Mouse (Mus musculus): ENCODE results near the gene Mpv17l.
A peak's percentile ranks its signal among the peaks of the same experiment; 100 is the strongest.
"Not testable (repeated sequence)": the region's sequence is repeated elsewhere in the genome, so short reads cannot be mapped to it uniquely, and the experiment has no call there.

Mpv17l gene

DNA sequence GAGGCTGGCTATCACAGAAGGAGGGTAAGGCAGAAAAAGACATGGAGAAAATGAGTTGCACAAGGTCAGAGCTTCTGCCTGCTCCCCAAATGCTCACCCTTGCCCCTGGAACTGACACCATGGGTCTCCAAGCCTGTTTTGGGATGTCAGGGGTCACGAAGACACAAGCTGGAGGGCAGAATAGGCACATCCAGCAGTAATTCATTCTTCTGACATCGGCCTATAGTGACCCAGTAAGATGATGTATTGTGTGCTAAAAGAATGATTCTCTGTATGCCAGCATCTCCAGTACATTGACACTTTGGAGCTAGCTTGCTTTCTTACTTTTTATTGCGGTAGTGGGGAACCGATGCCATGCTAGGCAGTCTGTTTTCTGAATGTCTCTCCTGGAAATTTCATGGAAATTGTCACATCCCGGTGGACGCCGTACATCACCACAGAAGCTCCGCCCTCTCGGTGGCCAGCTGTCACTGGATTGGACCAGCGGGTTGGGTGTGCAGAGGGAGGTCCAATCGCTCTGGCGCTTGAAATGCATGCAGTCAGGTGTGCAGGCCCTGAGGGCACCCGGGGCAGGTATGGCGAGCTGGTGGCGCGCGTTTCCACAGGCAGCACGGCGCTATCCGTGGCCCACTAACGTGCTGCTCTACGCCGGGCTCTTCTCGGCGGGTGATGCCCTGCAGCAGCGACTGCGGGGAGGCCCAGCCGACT is 37.3 kb downstream of the Mpv17l start:
- peak; percentile 75 for DNase-seq

DNA sequence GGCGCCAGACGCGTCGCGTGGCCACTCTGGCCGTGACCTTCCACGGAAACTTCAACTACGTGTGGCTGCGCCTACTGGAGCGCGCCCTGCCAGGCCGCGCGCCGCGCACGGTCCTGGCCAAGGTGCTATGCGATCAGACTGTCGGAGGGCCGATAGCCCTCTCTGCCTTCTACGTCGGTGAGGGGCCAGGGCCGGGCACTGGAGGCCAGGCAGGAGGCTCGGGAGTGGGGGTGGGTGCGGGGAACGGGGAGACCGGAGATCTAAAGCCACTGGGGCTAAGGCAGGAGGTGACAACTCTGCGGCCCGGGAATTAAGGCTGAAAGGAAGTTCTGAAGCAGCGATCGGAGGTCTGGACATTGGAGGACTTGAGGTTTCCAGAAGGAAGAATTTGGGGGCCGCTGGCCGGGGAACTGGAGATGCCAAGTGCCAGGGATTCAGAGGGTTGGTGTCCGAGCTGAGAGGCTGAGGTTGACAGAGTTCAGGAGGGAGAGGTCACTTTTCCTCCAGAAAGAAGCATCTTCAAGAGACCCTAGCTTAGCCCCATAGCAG is 38.0 kb downstream of the Mpv17l start:
- no peak for DNase-seq

GRCm38 (mm10) chr16:13944178-13944577 is 41.2 kb downstream of the Mpv17l start:
- DNase-seq, result no peak

DNA sequence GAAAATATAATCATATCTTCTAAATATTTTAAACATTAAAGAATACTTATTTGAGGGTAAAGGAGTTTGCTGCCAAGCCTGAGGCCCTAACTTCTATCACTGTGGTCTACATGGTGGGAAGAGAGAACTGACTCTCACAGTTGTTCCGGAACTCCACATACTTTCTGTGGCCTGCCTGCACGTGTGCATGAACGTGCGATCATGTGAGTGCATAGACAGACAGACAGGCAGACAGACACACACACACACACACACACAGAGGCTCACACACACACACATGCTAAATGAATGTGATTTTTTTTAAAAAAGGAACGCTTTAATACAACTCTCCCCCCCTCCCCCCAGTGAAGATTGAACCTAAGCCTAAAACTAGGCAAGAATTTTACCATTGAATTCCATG is 41.8 kb downstream of the Mpv17l start:
- no peak for DNase-seq

GRCm38 (mm10) chr16:13945153-13945552 is 42.2 kb downstream of the Mpv17l start:
- DNase-seq, result no peak

GRCm38 (mm10) chr16:13946306-13946705 is 43.3 kb downstream of the Mpv17l start:
- peak; percentile 68 for DNase-seq

- DNase-seq, result no peak
These were observed 48.3 kb downstream of the Mpv17l start for GRCm38 (mm10) chr16:13951245-13951644.

DNA sequence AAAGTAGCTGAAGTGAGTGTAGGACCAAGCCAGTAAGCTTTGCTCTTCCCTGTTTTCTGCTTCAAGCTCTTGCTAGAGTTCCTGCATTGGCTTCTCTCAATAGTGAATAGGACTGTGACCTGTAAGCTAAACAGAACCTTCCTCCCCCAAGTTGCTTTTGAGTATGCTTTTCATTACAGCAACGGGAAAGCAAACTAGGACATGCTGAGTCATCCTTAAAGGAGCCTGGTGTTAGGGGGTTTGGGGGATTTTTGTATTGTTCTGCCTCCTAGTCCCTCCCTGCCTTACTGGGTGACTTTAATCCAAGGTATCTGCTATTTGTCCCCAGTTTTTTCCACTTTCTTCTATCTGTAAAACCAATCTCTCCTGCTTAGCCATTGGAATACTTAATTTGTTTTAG is 59.1 kb downstream of the Mpv17l start:
- no peak for DNase-seq

DNA sequence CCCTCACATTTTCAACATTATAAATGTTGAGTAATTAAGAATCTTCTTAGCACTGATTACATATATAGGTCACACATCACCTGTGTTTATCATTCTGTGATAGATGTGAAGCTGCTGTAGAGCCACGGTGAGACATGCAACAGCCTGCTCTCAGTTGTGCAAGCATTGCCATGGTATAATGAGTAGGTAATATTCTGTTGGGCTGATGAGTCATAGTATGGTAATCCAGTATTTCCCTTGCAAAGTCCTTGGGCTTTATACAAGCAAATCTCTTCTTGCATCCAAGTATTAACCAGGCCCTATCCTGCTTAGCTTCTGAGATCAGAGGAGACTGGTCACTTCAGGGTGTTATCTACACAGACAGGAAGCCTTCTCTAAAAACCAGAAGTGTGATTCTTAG is 66.1 kb downstream of the Mpv17l start:
- no peak for DNase-seq

DNA sequence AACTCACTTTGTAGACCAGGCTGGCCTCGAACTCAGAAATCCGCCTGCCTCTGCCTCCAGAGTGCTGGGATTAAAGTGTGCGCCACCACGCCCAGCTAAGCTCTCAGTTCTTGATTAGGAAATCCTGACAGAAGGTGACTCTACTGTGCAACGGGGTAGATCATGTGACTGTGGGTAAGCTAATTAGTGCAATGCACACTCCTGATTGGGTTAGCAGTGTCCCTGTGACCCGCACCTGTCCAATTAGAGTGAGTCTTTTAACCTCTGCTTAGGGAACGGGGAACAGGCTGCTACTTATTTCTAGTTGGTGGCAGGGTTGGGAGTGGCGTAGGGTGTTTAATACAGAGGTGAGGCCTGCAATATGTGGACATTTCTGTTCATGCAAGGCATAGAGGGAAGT is 69.1 kb downstream of the Mpv17l start:
- no peak for DNase-seq

DNA sequence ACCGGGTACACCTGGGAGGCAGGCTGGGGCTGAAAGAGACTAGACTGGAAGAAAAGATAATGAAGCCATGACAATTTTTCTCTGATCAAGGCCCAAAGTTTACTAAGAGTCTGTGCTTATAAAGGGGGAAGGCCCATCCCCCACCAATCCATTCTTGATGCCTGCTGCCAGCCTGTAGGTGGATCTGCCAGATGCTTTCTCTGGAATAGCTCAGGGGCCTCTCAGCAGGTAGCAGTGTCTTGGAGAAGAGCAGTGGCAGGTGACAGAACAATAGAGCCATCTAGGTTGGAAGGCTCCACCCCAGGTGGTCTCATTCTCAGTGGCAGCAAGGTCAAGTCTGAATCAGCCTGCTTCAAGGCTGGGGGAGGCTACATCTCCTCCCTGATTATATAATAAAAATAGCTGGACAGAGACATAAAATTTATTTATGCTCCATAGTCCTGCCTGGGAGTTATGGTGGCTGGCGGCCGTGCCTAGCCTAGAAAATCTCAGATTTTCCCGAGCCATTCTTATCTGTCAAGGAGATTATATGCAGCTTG is 73.5 kb downstream of the Mpv17l start:
- DNase-seq, result not testable (repeated sequence)

DNA sequence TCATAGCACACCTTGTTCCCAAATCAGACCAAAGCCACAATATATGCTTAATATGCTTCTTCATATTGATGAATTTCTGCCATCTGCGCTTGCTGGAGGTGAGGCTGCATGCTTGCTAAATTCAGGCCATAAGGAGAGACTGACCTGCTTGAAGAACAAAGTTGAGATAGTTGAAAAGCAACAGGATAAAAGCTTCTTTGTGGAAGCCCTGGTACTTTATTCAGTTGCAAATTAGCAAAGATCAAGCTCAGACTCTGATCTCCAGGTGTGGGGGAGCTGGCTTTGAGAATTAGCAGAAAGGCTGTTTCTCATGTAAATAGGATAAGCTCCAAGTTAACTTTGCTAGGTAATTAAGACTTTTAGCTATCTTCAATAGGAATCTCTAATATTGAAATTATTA is 74.1 kb downstream of the Mpv17l start:
- not testable (repeated sequence) for DNase-seq

GRCm38 (mm10) chr16:13981726-13982125 is 78.8 kb downstream of the Mpv17l start:
- DNase-seq, result not testable (repeated sequence)

DNA sequence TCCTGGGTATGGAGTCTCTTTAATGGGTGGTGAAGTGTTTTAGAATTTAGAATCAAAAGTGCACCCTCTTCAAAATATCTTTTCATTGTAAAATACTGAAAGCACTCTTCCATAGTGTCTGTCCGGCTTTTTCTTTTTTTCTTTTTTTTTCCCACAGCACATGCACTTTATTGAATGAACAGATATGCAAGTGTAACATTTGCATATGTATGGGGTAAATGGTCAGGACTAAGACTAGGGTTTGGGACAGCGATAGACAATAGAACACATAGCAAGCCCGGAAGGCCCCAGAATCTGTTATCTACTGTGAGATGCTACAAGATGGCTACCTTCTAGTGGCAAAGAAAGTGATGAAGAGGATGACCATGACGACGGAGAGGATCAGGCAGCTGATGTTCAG is 80.2 kb downstream of the Mpv17l start:
- no peak for DNase-seq

DNA sequence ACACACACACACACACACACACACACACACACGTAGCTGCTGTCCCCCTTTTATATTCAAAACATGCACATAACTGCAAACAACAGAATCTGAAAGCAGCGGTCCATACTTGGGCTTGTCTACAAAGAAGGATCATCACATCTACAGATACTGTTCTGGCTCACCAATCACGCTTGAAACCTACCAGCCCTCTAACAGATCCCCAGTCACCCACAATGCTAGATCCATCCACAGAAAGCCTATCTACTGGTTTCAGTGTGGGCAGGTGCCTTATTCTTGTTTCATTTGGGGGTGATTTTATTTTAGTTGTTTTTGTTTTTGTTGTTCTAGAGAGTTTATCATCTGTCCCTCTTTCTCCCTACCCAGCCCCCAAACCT is 83.2 kb downstream of the Mpv17l start:
- no peak for DNase-seq

DNA sequence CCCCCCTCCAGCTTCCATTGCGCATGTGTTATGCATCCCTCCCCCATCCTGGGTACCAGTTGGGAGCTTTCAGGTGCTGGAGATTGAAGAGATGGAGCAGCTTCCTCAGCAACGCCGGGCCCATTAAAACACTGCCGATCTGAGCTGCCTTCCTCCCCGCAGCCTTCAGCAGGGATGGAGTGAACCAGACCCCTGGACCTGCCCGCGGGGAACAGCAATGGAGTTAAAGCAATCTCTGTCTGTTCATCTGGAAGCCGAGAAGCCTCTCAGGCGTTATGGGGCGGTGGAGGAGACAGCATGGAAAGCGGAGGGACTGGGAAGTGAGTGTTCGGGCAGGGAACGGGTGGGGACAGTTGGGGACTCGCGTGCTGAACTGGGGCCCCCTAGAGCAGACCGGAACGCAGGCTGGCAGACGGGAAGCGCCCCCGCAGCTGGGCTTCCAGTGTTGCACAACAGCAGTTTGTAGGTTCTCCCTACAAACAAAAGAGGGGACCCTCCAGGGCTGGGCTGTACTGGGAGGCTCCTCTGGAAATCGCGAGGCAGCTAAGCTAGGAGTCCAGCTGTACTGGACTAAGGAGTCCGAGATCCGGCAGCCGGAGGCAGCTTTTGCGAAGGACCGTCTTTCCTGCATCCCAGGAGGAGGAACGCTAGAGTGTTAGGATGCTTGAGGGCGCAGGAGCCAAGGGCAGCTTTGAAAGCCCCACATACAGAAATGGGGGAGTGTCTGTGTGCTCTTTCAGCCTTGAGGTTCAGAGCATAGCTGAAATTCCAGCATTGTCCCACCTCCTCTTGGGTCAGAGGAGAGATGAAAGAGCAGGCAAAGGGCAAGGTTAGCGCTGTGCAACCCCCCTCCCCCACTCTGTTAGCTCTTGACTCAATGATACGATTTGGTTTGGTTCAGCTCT is 83.9 kb downstream of the Mpv17l start, which contains the start of the genes 2900011O08Rik and Ifitm7:
2900011O08Rik (plus strand) TSS at position 31 of the 905 bp plus-strand sequence.
Ifitm7 (minus strand) TSS at position 315 of the 905 bp plus-strand sequence.
- DNase-seq, result no peak

- no peak for DNase-seq
These were observed 89.7 kb downstream of the Mpv17l start for GRCm38 (mm10) chr16:13992518-13993248.

GRCm38 (mm10) chr16:13994076-13994475 is 91.1 kb downstream of the Mpv17l start:
- DNase-seq, result no peak

DNA sequence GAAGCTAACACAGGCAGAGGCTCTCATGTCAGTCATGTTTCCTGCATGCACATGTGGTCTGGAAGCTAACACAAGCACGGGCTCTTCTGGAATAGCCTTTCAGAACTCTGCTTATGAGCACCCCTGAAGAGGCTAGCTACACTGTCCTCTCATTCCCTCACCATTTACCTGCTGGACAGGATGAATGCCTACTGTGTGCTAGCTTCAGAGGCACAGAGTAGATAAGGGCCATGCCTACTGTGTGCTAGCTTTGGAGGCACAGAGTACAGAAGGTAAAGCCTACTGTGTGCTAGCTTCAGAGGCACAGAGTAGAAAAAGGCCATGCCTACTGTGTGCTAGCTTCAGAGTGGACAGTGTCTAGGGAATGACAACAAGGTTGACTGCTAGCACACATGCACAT is 91.5 kb downstream of the Mpv17l start:
- DNase-seq, result no peak
